8 mouse cellular contexts compared by ENCODE assay signal in the genomic region with DNA sequence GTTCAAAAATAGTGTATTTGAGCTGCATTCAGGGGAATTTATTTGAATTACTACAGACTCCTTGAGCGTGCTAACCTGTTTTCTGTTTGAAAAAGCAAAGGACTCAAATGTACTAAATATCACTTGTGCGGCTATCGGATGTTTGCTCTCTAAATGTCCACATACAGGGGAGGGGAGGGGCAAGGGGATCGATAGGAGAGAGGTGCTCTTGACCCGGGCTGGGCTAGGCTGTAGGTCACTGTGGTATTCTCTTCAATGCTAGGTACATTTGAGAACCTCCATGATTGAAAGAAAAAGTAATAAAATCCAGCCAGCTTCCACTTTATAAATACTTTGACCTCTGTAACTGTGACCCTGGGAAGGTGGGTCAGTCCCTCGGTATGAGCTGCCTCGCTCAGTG. TPM values are rescaled to one million over a fixed set of nuclear protein-coding genes. Genes with fewer than 3 reads are reported as not detected.
A peak's percentile ranks its signal among the peaks of the same experiment; 100 is the strongest.
DNase-seq lines count a peak whose midpoint lies in the region; ATAC-seq and TF ChIP-seq lines count a peak whose summit lies in the region.

No protein-coding gene starts in this region.

- ATAC-seq in cerebellum, adult (ENCODE audit: insufficient number of reproducible peaks, low FRiP score, low TSS enrichment), result no peak
- ATAC-seq in hindbrain, embryonic 15.5 days (ENCODE audit: low FRiP score, low read depth), result peak; percentile 3; the same call in 1 of the 2 replicates
- ATAC-seq in midbrain, embryonic 12.5 days (ENCODE audit: low FRiP score, low read depth), result no peak

- no peak overlapping the region for H3K4me3 ChIP-seq in cerebellum, adult 2 months (replicated peaks; ENCODE audit: insufficient read depth, low read depth, low read length)
- H3K4me3 ChIP-seq in embryonic facial prominence, embryonic 10.5 days, result peak overlapping the region; percentile 0; the same call in 1 of the 2 replicates
- H3K4me3 ChIP-seq in hindbrain, embryonic 15.5 days, result no peak overlapping the region
- H3K4me3 ChIP-seq in midbrain, embryonic 12.5 days, result no peak overlapping the region

- H3K4me1 ChIP-seq in cerebellum, adult 2 months (ENCODE audit: control insufficient read depth, insufficient read depth, low read length), result peaks cover 47% of the 10 kb centered on the region
- H3K4me1 ChIP-seq in embryonic facial prominence, embryonic 10.5 days, result peaks cover 60% of the 10 kb centered on the region
- peaks cover 47% of the 10 kb centered on the region for H3K4me1 ChIP-seq in hindbrain, embryonic 15.5 days (replicated peaks)
- peaks cover 54% of the 10 kb centered on the region for H3K4me1 ChIP-seq in midbrain, embryonic 12.5 days

- 0 out of 2 replicates have a peak overlapping the region, but pooled peaks have one; percentile 47 for H3K27ac ChIP-seq in cerebellum, adult 2 months (ENCODE audit: insufficient read depth, low read length)
- peak overlapping the region; percentile 20; the same call in 1 of the 2 replicates for H3K27ac ChIP-seq in embryonic facial prominence, embryonic 10.5 days (replicated peaks)
- peak overlapping the region; percentile 66 for H3K27ac ChIP-seq in hindbrain, embryonic 15.5 days (replicated peaks)
- H3K27ac ChIP-seq in midbrain, embryonic 12.5 days (replicated peaks), result peak overlapping the region; percentile 69

- no peak for TF ChIP-seq CTCF in cerebellum, adult 2 months (IDR thresholded peaks at IDR 0.05; ENCODE audit: borderline replicate concordance, insufficient read depth, low read depth, low read length)

- 47% methylated on average over 7 of the region's 7 CpGs for WGBS in cerebellum, adult 2 months
- WGBS in embryonic facial prominence, embryonic 10.5 days, result 57% methylated on average over 7 of the region's 7 CpGs
- 52% methylated on average over 7 of the region's 7 CpGs for WGBS in hindbrain, embryonic 15.5 days
- WGBS in midbrain, embryonic 12.5 days, result 54% methylated on average over 7 of the region's 7 CpGs

- no peaks in the 10 kb centered on the region for H3K36me3 ChIP-seq in embryonic facial prominence, embryonic 10.5 days (replicated peaks)
- no peaks in the 10 kb centered on the region for H3K36me3 ChIP-seq in hindbrain, embryonic 15.5 days
- H3K36me3 ChIP-seq in midbrain, embryonic 12.5 days, result no peaks in the 10 kb centered on the region; the same call in 1 of the 2 replicates

- no peaks in the 10 kb centered on the region for H3K9me3 ChIP-seq in embryonic facial prominence, embryonic 10.5 days
- no peaks in the 10 kb centered on the region for H3K9me3 ChIP-seq in hindbrain, embryonic 15.5 days
- no peaks in the 10 kb centered on the region for H3K9me3 ChIP-seq in midbrain, embryonic 12.5 days

- H3K9ac ChIP-seq in hindbrain, embryonic 15.5 days, result no peak overlapping the region
- no peak overlapping the region for H3K9ac ChIP-seq in midbrain, embryonic 12.5 days (replicated peaks)

- no peak for TF ChIP-seq POLR2A in cerebellum, adult 2 months (IDR thresholded peaks at IDR 0.05; ENCODE audit: borderline replicate concordance, insufficient read depth, low read length)

- peak overlapping the region; percentile 50 for H3K4me2 ChIP-seq in hindbrain, embryonic 15.5 days
- H3K4me2 ChIP-seq in midbrain, embryonic 12.5 days (replicated peaks), result peak overlapping the region; percentile 19; the same call in 1 of the 2 replicates

- intact Hi-C loops in gastrocnemius, postnatal 14 days (cut with DNase I; ENCODE audit: low total_unique reads), result no loop called here

- no peaks in the 10 kb centered on the region for H3K27me3 ChIP-seq in cerebellum, adult 2 months (ENCODE audit: control insufficient read depth, insufficient read depth, low read length)
- H3K27me3 ChIP-seq in embryonic facial prominence, embryonic 10.5 days (replicated peaks; ENCODE audit: low read depth, poor library complexity, severe bottlenecking), result no peaks in the 10 kb centered on the region
- no peaks in the 10 kb centered on the region for H3K27me3 ChIP-seq in hindbrain, embryonic 15.5 days
- H3K27me3 ChIP-seq in midbrain, embryonic 12.5 days, result no peaks in the 10 kb centered on the region

- DNase-seq in cerebellum, adult 2 months, result no peak
- no peak for DNase-seq in embryonic facial prominence, embryonic 10.5 days (ENCODE audit: low spot score)
- DNase-seq in left cerebral cortex, adult 11 months (ENCODE audit: low spot score), result no peak
- no peak for DNase-seq in cerebellum, adult 9-10 months
- no peak for DNase-seq in gastrocnemius, postnatal 14 days

RNA-seq across cellular contexts. Expression of a gene that starts 33.1 kb away (rescaled TPM):
- polyA plus RNA-seq in cerebellum, adult 2 months (2012; rRNA removed), result 106 and 115 TPM in 2 replicates
- 13.2 and 22.3 TPM in 2 replicates for polyA plus RNA-seq in embryonic facial prominence, embryonic 10.5 days (2016; fragmentation: Nextera tagmentation; extraction: Ambion mirVana)
- polyA plus RNA-seq in hindbrain, embryonic 15.5 days (2015; fragmentation: Nextera tagmentation; extraction: Ambion mirVana), result 38.8 and 40.0 TPM in 2 replicates
- 72.5 and 91.2 TPM in 2 replicates for polyA plus RNA-seq in midbrain, embryonic 12.5 days (2016; fragmentation: Nextera tagmentation; extraction: Ambion mirVana)
- 1 to 10 TPM; 7.6 to 9.2 TPM for total RNA-seq in gastrocnemius, postnatal 14 days (2021)
